Mouse (Mus musculus) limb, embryonic 15.5 days (tissue): ENCODE measurements at regions not wholly inside any gene's neighbourhood (a gene's known extent, or its start where the extent isn't known, plus 50 kb on each side); places are given as distances from the start of the nearest gene placed in this dataset.

ENCODE experiments used
- ATAC-seq: fragments of 200-750 bp; cut with Nextera tagmentation; 2 replicates; pipeline ENCODE4 v1.8.0; 2017; ENCODE audit warnings: low read depth, moderate TSS enrichment; ENCODE audit not compliant: insufficient number of reproducible peaks, low FRiP score, low TSS enrichment
- H3K27ac ChIP-seq: fragments of 300-500 bp; sonication (generic); 2 replicates; pipeline ENCODE4 v1.5.1; 2015; ENCODE audit warnings: moderate library complexity, mild to moderate bottlenecking, inconsistent platforms
- H3K27me3 ChIP-seq: fragments of 300-500 bp; sonication (generic); 2 replicates; pipeline ENCODE4 v1.6.1; 2015; ENCODE audit warnings: inconsistent platforms
- H3K36me3 ChIP-seq: fragments of 300-500 bp; sonication (generic); 2 replicates; pipeline ENCODE4 v1.6.1; 2015; ENCODE audit warnings: inconsistent platforms
- H3K4me1 ChIP-seq: fragments of 300-500 bp; sonication (generic); 2 replicates; pipeline ENCODE4 v1.6.1; 2015; ENCODE audit warnings: inconsistent platforms
- H3K4me2 ChIP-seq: fragments of 300-500 bp; sonication (generic); 2 replicates; pipeline ENCODE4 v1.6.1; 2015; ENCODE audit warnings: mild to moderate bottlenecking, inconsistent platforms
- H3K4me3 ChIP-seq: fragments of 300-500 bp; sonication (generic); 2 replicates; pipeline ENCODE4 v1.5.1; 2015; ENCODE audit warnings: mild to moderate bottlenecking, inconsistent platforms
- H3K9ac ChIP-seq: fragments of 300-500 bp; sonication (generic); 2 replicates; pipeline ENCODE4 v1.6.1; 2015; ENCODE audit warnings: inconsistent platforms
- H3K9me3 ChIP-seq: fragments of 300-500 bp; sonication (generic); 2 replicates; pipeline ENCODE4 v1.6.1; 2016; ENCODE audit warnings: inconsistent platforms
- WGBS: fragments of 180-500 bp; shearing (Covaris S2); methylation state at CpG from one replicate; pipeline ENCODE4 v1.1.7; 2015; 5-methylcytosine and 5-hydroxymethylcytosine counted together

- H3K36me3 ChIP-seq = no peaks in the 10 kb centered on the region
- no peaks in the 10 kb centered on the region for H3K9me3 ChIP-seq
- no peak overlapping the region for H3K9ac ChIP-seq
- no peak overlapping the region for H3K4me3 ChIP-seq
- no peak overlapping the region for H3K27ac ChIP-seq
- no peak overlapping the region for H3K4me2 ChIP-seq
- no peak for ATAC-seq
- WGBS = 73% methylated on average over 4 of the region's 4 CpGs
- H3K4me1 ChIP-seq = no peaks in the 10 kb centered on the region
- no peaks in the 10 kb centered on the region for H3K27me3 ChIP-seq
Measured at GRCm38 (mm10) chr13:31254016-31254415, 280.0 kb downstream of the Gm5447 start.

GRCm38 (mm10) chr13:31254744-31255143, 280.7 kb downstream of the Gm5447 start:
- H3K4me3 ChIP-seq = no peak overlapping the region
- no peak overlapping the region for H3K9ac ChIP-seq
- no peaks in the 10 kb centered on the region for H3K9me3 ChIP-seq
- no peak overlapping the region for H3K27ac ChIP-seq
- H3K27me3 ChIP-seq = no peaks in the 10 kb centered on the region
- no peaks in the 10 kb centered on the region for H3K4me1 ChIP-seq
- H3K36me3 ChIP-seq = no peaks in the 10 kb centered on the region
- 84% methylated on average over 3 of the region's 3 CpGs for WGBS
- no peak for ATAC-seq
- no peak overlapping the region for H3K4me2 ChIP-seq

- no peak for ATAC-seq
- Histone ChIP-seq H3K9me3 (no peaks in the 10 kb centered on the region), H3K4me3 (no peak overlapping the region), H3K27ac (no peak overlapping the region), H3K4me1 (no peaks in the 10 kb centered on the region), H3K9ac (no peak overlapping the region), H3K36me3 (no peaks in the 10 kb centered on the region), H3K27me3 (no peaks in the 10 kb centered on the region), H3K4me2 (no peak overlapping the region)
- WGBS = 77% methylated on average over 3 of the region's 3 CpGs
Measured at GRCm38 (mm10) chr13:31255506-31255905, 281.5 kb downstream of the Gm5447 start.

DNA sequence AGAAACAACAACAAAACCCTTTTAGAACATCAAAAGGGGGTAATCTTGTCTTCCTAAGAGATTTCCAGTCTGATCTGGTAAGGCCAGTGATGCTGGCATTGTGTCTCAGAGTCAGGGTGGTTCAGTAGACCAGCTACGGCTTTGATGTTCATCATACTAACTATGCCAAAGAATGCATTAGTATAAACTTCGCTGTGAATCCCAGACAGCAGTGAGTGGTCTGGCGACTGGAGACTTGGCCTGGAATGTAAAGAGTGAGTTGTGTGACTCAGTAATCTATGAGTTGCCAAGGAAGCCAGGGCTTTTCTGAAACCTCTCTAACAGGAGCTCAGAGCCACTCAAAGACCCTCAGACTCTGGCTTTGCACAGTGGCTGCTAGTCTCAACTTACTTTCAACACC, 288.1 kb upstream of the Foxq1 start:
- Histone ChIP-seq H3K4me3 (no peak overlapping the region), H3K27me3 (no peaks in the 10 kb centered on the region), H3K27ac (no peak overlapping the region), H3K9me3 (no peaks in the 10 kb centered on the region), H3K9ac (no peak overlapping the region), H3K4me1 (no peaks in the 10 kb centered on the region), H3K36me3 (no peaks in the 10 kb centered on the region), H3K4me2 (no peak overlapping the region)
- WGBS = 73% methylated on average over 3 of the region's 3 CpGs
- no peak for ATAC-seq

- no peaks in the 10 kb centered on the region for H3K27me3 ChIP-seq
- no peak for ATAC-seq
- 36% methylated on average over 6 of the region's 6 CpGs for WGBS
- no peaks in the 10 kb centered on the region for H3K9me3 ChIP-seq
- no peak overlapping the region for H3K4me2 ChIP-seq
- H3K27ac ChIP-seq = no peak overlapping the region
- no peaks in the 10 kb centered on the region for H3K36me3 ChIP-seq
- peaks cover 5% of the 10 kb centered on the region; the same call in 1 of the 2 replicates for H3K4me1 ChIP-seq
- no peak overlapping the region for H3K4me3 ChIP-seq
- no peak overlapping the region for H3K9ac ChIP-seq
Measured at GRCm38 (mm10) chr13:31276005-31276644, 279.8 kb upstream of the Foxq1 start.

DNA sequence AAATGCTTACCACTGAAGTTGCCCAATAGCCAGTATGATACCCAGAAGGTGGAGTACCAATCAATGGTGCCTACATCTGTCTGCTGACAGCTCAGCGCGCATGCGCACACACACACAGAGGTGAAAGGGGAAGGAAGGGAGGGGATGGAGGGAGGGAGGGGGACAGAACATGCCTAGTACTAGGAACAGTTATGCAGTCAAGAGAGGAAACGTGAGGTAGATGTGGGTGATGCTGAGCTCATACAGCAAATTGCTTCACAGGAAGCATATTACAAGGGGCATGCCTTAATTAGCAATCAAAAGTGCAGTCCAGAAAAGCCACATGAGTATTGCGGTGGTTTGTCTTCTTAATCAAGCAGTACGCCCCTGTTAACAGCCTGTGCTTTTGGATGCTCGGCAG, 265.3 kb upstream of the Foxq1 start:
- WGBS = 76% methylated on average over 7 of the region's 7 CpGs
- Histone ChIP-seq H3K27ac (no peak overlapping the region), H3K4me1 (no peaks in the 10 kb centered on the region), H3K4me3 (no peak overlapping the region), H3K9me3 (no peaks in the 10 kb centered on the region), H3K27me3 (0 out of 2 replicates have a peak, but pooled peaks cover 3% of the 10 kb centered on the region), H3K36me3 (no peaks in the 10 kb centered on the region), H3K4me2 (no peak overlapping the region), H3K9ac (no peak overlapping the region)
- ATAC-seq = no peak

- Histone ChIP-seq H3K4me3 (no peak overlapping the region), H3K4me1 (no peaks in the 10 kb centered on the region), H3K36me3 (no peaks in the 10 kb centered on the region), H3K9me3 (no peaks in the 10 kb centered on the region), H3K4me2 (no peak overlapping the region), H3K9ac (no peak overlapping the region), H3K27ac (no peak overlapping the region), H3K27me3 (0 out of 2 replicates have a peak, but pooled peaks cover 3% of the 10 kb centered on the region)
- WGBS = 82% methylated on average over 13 of the region's 13 CpGs
- ATAC-seq = no peak
Measured at GRCm38 (mm10) chr13:31292584-31293387, 263.1 kb upstream of the Foxq1 start.

DNA sequence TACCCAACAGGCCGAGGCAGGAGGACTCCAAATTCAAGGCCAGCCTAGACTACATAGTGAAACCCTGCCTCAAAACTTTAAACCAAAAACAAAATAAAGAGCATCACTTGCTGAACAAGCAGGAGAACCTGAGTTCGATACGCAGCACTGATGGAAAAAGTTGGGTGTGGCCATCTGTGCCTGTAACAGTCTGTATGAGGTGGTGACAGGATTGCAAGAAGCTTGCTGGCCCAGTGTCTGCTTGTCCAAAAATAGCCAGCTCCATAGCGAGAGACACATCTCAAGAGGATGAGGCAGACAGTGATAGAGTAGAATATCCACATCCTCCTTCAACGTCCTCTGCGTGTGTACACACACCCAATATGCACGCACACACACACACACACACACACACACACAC, 261.9 kb upstream of the Foxq1 start:
- Histone ChIP-seq H3K36me3 (no peaks in the 10 kb centered on the region), H3K4me1 (no peaks in the 10 kb centered on the region), H3K27me3 (0 out of 2 replicates have a peak, but pooled peaks cover 3% of the 10 kb centered on the region), H3K27ac (no peak overlapping the region), H3K9me3 (no peaks in the 10 kb centered on the region), H3K9ac (no peak overlapping the region), H3K4me2 (no peak overlapping the region), H3K4me3 (no peak overlapping the region)
- ATAC-seq = no peak
- WGBS = 85% methylated on average over 7 of the region's 7 CpGs

DNA sequence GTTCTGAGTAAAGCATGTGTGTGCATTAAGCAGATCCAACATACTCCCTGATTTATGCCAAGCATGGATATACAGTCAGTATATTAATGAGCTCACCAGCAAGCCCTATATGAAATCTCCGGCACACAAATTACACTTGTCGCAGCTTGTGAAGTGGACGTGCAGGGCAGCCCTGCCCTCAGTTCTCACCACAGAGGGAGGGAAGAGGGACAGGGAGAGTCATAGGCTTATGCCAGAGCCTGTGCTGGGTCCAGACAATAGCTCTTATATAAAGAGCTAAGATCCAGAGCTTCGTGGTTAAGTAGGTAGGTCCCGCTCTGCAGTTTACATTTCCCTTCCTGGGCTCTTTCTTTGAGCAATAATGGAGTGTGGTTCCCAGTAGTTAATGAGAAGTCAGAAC, 252.7 kb upstream of the Foxq1 start:
- Histone ChIP-seq H3K27me3 (no peaks in the 10 kb centered on the region), H3K4me3 (no peak overlapping the region), H3K4me2 (no peak overlapping the region), H3K27ac (no peak overlapping the region), H3K4me1 (no peaks in the 10 kb centered on the region), H3K36me3 (no peaks in the 10 kb centered on the region), H3K9me3 (no peaks in the 10 kb centered on the region), H3K9ac (no peak overlapping the region)
- no peak for ATAC-seq
- WGBS = 69% methylated on average over 5 of the region's 5 CpGs

- Histone ChIP-seq H3K4me3 (no peak overlapping the region), H3K9me3 (no peaks in the 10 kb centered on the region), H3K9ac (no peak overlapping the region), H3K27ac (no peak overlapping the region), H3K4me1 (no peaks in the 10 kb centered on the region), H3K4me2 (no peak overlapping the region), H3K36me3 (no peaks in the 10 kb centered on the region), H3K27me3 (no peaks in the 10 kb centered on the region)
- 84% methylated on average over 5 of the region's 5 CpGs for WGBS
- no peak for ATAC-seq
Measured at GRCm38 (mm10) chr13:31304286-31304865, 251.6 kb upstream of the Foxq1 start.

GRCm38 (mm10) chr13:31309083-31309621, 246.8 kb upstream of the Foxq1 start:
- Histone ChIP-seq H3K4me1 (peaks cover 9% of the 10 kb centered on the region), H3K9ac (no peak overlapping the region), H3K27me3 (no peaks in the 10 kb centered on the region), H3K4me2 (no peak overlapping the region), H3K36me3 (no peaks in the 10 kb centered on the region), H3K9me3 (no peaks in the 10 kb centered on the region), H3K4me3 (no peak overlapping the region), H3K27ac (no peak overlapping the region)
- ATAC-seq = no peak
- WGBS = 53% methylated on average over 6 of the region's 6 CpGs

GRCm38 (mm10) chr13:31312772-31313171, 243.2 kb upstream of the Foxq1 start:
- no peak overlapping the region for H3K4me2 ChIP-seq
- no peaks in the 10 kb centered on the region for H3K9me3 ChIP-seq
- H3K4me3 ChIP-seq = no peak overlapping the region
- H3K4me1 ChIP-seq = peaks cover 9% of the 10 kb centered on the region
- H3K9ac ChIP-seq = no peak overlapping the region
- ATAC-seq = no peak
- WGBS = 29% methylated on average over 7 of the region's 7 CpGs
- no peak overlapping the region for H3K27ac ChIP-seq
- no peaks in the 10 kb centered on the region for H3K27me3 ChIP-seq
- H3K36me3 ChIP-seq = no peaks in the 10 kb centered on the region
